Mouse (Mus musculus) embryo, embryonic 10 days (tissue): ENCODE results near the gene Khnyn.

Source experiments
- DNase-seq: peaks from one replicate; pipeline ENCODE4 v3.0.0-alpha.2; 2015; ENCODE audit warnings: low spot score

The Khnyn gene

GRCm38 (mm10) chr14:55873714-55874683 lies 10.7 kb upstream of the Khnyn start:
- DNase-seq: peak; percentile 92

DNA sequence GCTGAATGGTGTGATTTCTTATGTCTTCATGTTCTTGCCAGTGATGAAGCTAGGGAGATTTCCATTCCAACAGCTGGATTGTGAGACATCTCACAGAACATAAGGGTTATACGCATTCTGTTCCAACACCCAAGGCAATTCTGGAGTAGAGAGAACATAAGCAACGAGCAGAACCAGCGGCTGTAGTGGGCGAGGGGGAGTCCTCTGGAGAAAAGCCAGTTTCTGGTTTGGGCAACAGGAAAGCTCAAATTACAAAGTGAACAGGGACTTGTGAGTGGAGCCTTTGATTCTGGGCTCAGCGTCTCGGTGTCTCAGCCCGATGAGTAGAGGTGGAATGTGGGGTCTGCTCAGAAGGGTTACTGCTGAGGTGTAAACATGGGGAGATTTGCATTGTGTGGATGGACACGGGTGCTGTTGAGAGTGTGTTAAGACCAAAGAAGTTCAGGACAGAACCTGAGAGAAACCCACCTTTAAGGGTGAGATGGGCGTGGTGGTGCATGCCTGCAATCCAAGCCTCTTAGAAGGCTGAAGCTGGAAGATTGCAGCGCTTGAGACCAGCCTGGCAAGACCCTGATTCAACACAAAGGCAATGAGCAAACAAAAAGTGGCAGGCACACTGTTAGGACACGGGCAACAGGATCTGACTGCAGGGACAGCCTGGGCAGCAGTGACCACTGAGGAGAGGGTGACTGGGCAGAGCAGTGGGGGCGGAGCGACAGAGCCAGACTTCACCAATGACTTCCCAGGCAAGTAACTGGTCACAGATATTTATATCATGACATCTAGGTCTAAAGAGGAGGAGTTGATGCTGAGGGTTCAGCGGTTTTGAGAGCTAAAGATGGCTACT lies 7.1 kb upstream of the Khnyn start:
- peak; percentile 67 for DNase-seq

- no peak for DNase-seq
These were observed 6.3 kb upstream of the Khnyn start for GRCm38 (mm10) chr14:55878316-55878940.

DNA sequence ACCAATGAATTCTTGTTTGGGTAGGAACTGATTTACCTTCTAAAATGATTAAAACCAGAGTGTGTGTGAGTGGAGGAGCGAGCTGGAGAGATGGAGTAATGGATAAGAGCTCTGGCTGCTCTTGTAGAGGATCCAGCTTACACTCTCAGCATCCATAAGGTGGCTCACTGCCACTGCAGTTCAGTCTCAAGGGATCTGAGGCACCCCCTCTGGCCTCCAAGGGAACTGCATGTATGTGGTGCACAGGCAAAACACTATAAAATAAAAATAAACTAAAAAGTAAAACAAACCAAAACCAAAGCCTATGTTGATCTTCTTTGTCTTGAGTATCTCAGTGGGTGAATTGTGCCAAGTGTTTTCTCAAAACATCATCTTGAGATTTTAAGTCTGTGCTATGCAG lies 5.1 kb upstream of the Khnyn start:
- DNase-seq: peak; percentile 85

DNA sequence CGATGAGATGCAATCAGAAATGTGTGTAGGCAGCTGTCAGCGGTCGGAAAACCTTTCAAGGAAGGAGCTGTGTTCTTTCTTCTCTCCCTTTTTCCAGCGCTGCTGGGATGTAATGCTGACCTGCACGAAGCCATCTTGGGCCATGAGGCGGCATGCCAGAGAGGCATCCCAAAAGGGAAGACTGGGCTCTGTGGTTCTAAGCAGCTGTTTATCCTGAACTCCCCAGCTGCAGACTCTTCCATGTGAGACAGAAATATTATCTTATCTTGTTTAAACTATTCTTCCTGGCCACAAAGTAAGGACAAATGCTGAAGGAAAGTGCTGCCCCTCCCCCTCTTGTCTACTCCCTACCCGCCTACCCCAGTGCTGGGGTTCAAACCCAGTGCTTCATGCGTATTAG lies 3.8 kb upstream of the Khnyn start:
- DNase-seq: no peak

DNA sequence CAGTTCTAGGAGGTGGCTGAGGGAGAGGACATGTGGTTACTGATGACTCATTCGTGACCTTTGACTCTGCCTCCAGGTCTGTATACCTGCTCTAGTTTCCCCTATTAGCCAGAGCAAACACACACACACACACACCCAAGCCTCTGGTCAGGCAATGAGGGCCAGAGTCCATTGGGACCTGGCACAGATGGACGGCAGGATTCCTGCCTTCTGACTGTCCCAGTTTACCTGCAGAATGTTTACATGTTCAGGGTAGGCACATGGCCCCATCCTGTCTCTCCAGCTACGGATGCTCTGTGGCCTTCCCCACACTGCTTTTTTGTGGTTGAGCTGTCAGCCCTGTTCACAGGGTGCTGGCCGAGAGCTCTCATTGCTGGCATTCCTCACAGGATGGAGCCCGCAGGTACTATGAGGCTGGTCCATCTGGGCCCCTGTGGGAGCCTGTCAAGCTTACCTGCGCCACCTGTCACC lies 2.5 kb upstream of the Khnyn start:
- DNase-seq: no peak

DNA sequence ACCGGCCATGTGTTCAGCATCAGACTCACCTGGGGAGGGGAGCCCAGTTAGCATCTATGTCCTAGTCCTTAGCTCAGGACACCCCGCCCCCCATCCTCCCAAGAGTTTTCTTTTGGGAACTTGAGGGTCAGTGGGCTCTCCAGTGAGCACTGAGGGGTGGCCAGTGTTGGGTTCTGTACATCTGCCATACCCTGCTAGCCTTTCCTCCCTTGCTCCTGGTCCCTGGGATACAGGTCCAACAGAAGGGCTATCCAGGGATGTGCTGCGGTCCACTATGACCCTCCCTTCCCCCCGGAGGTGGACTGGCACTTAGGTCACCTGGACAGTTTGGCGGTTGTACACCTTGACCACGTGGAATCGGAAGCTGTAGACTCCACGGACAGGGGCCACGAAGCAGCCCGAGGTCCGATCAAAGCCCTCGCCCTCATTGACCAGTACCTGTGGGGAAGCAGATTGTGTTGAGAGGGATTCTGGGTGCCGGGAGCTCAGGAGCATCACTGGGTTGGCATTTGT lies 1.5 kb upstream of the Khnyn start:
- DNase-seq: no peak

- DNase-seq: no peak
These were observed 1.1 kb upstream of the Khnyn start for GRCm38 (mm10) chr14:55883663-55884062.

DNA sequence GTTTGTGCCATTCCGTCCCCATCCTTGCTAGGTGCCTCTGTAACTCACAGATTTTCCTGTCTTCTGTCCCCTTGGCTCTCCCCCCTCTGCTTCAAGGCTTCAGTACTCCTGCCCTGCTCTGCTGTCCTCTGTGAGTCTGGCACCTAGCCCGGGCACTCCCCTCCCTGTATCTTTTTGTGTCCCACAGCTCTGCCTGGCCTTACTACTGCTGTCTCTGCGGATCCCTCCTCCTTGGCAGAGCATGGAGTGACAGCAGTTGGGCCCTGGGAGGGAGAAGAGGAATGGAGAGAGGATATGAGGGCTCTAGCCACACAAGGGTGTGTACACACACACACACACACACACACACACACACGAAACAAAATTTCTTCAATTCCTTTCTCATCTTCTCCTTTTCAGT lies 581 bp upstream of the Khnyn start, which contains the start of gene Cbln3:
TSS of gene Cbln3 (minus strand) at position 227 of the 400 bp plus-strand sequence.
- DNase-seq: no peak

DNA sequence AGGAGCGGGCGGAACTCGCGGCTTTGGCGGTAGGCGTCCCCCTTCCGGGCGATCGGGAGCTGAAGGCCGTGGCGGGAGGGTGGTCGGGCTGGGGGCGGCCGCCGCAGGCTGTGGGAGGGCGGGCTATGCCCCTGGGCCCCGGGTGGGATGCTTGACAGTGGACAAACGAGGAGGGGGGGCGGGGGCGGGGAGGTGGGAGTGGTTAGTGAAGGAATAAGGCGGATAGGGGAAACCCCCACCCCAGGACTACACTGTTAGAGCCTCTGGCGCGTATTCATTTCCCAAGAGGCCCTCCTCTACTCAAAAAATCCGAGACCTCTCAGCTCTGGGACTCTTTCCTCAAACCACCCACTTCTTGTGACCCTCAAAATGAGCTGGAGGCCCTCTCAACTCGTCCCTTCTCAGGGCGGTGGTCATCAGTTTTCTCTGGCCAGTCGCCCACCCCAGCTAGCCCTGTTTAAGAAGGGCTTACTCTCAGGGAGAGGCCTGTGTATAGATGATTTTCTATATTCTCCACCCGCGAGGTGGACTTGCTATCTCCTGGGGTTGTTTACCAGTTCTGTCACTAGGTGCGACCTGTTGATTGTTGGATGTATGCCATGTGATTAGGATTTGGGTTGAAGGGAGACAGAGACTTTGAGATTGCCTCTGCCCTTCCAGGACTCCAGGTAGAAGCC lies 505 bp downstream of the Khnyn start:
- no peak for DNase-seq

GRCm38 (mm10) chr14:55885791-55886271 lies 1.1 kb downstream of the Khnyn start:
- peak; percentile 46 for DNase-seq

DNA sequence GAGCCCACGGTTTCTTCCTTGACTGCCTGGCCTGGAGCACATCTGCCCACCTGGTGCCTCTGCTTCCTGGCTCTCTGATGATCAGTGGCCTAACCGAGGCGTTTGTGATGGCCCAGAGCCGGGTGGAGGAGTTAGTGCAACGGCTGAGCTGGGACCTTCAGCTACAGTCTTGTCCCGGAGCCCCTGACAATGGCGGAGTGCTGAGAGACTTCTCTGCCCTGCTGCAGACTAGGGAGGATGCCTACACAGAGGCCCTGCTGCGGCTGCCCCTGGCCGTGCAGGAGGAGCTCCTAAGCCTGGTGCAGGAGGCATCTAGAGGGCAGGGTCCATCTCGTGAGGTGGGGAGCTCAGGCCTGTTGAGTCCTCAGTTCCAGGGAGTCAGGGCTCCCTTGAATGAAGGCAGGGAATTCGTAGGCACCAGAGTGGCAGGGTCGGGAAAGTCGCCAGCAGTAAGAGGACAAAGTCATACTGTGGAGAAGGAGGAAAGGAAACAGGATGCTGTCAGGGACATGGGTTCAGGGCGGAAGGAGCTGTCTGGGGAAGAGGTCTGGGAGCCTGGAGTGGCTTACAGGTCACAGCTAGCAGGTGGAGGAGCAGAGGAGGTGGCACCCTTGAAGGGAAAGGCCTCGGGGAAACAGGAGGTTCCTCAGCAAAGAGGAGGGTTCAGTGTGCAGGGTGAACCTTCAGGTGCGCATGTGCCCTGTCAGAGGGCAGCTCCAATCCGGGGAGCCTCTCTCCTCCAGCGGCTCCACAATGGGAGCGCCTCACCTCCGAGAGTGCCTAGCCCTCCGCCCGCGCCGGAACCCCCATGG lies 2.0 kb downstream of the Khnyn start:
- DNase-seq: no peak

DNA sequence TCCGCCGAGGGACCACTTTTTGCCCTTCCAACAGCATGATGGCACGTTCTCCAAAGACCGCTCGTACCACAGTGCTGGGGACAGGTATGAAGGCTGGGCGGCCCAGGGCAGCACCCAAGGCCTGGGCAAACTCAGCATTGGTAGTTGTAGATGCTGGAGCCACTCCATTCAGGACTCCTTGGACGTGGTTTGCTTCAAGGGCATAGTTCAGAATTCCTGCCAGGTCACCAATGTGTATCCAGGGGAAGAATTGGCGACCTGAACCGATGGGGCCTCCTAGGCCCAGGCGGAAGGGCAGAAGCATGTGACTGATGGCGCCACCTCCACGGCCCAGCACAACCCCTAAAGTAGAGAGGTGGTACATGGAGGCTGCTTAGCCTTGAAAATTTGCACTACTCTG lies 12.9 kb downstream of the Khnyn start:
- DNase-seq: no peak

GRCm38 (mm10) chr14:55898947-55899346 lies 14.2 kb downstream of the Khnyn start:
- no peak for DNase-seq

GRCm38 (mm10) chr14:55899701-55900413 lies 15.1 kb downstream of the Khnyn start, which contains the start of gene Sdr39u1:
Gene Sdr39u1, minus strand, starts transcription at chr14:55900293.
- DNase-seq: peak; percentile 88

- DNase-seq: peak; percentile 28
These were observed 15.6 kb downstream of the Khnyn start for GRCm38 (mm10) chr14:55900414-55900755.

DNA sequence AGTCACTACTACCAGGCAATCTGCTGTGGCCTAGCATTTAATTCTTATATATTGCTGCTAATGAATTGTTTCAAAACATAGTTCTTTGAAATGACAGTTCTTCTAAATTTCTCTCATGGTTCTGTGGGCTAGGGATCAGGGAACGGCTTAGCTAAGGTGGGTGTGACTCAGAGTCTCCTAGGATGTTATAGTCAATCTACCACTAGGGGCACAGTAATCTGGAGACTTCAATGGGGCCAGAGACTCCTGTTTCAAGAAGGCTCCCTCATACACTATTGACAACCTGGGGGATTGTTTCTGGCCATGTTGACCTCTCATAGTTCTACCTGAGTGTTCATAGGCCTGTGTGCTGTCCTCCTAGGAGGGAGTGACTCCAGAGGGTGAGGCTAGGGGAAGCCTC lies 20.8 kb downstream of the Khnyn start:
- no peak for DNase-seq

DNA sequence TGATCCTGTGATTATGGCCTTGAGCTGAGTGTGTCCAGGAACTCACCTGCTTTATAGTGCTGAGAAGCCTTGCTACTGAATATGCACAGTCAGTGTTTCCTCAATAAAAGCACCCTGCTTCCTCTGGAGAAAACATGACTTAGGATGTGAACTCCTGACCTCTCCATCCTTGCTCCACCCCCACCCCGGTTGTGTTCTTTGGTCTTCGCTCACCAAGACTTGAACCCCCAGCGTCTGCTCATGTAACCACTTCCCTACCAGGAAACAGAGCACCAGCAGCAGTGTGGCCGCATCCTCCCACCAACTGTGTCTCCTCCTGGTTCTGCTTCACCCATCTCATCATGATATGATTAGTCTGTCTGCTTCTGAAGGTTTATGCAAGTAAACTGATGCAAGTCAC lies 28.7 kb downstream of the Khnyn start:
- DNase-seq: no peak

- DNase-seq: peak; percentile 98
These were observed 33.7 kb downstream of the Khnyn start for GRCm38 (mm10) chr14:55918240-55919082.
